Mouse (Mus musculus): ENCODE measurements at regions not wholly inside any gene's neighbourhood (a gene's known extent, or its start where the extent isn't known, plus 50 kb on each side); places are given as distances from the start of the nearest gene placed in this dataset.

- no peak for TF ChIP-seq ZC3H11A (IDR thresholded peaks at IDR 0.05; ENCODE audit: borderline replicate concordance, low read depth, low read length)
- no peak for TF ChIP-seq CHD2 (IDR thresholded peaks at IDR 0.05; ENCODE audit: low read depth, low read length)
Observed at GRCm38 (mm10) chr13:110578159-110578558, 183.3 kb downstream of the Plk2 start.

All from ES-E14 (cell line).